Mouse (Mus musculus) C2C12 (cell line): Measurements from ENCODE around the gene Coro1b. TPM values are rescaled to one million over a fixed set of nuclear protein-coding genes. Genes with fewer than 3 reads are reported as not detected.

Experiments
- H3K27me3 ChIP-seq: one replicate; pipeline ENCODE4 v1.6.1; 2011; ENCODE audit not compliant: control insufficient read depth, insufficient read depth, insufficient read length
- H3K36me3 ChIP-seq: one replicate; pipeline ENCODE4 v1.6.1; 2011; ENCODE audit not compliant: control insufficient read depth, insufficient read depth
- H3K4me3 ChIP-seq: one replicate; pipeline ENCODE4 v1.5.1; 2011; ENCODE audit warnings: mild to moderate bottlenecking, control low read depth; ENCODE audit not compliant: poor library complexity, insufficient read depth, severe bottlenecking
- H3K79me2 ChIP-seq: one replicate; pipeline ENCODE4 v1.6.1; 2011; ENCODE audit not compliant: control insufficient read depth, insufficient read depth
- H3K79me3 ChIP-seq: one replicate; pipeline ENCODE4 v1.6.1; 2011; ENCODE audit warnings: low read depth, control low read depth
- H3ac ChIP-seq: one replicate; pipeline ENCODE3; 2011; ENCODE audit warnings: low read depth; ENCODE audit not compliant: control insufficient read depth, insufficient read length
- CEBPB ChIP-seq: IDR thresholded peaks from one replicate; pipeline ENCODE4 v1.6.1; 2011; ENCODE audit warnings: low read depth, mild to moderate bottlenecking, control low read depth, moderate library complexity
- CTCF ChIP-seq: IDR thresholded peaks from one replicate; pipeline ENCODE4 v1.5.1; 2011; ENCODE audit not compliant: control insufficient read depth, insufficient read depth, insufficient read length
- FOSL1 ChIP-seq: IDR thresholded peaks from one replicate; pipeline ENCODE4 v1.8.0; 2011; ENCODE audit warnings: mild to moderate bottlenecking, low read length; ENCODE audit not compliant: poor library complexity, insufficient read depth, severe bottlenecking
- MAX ChIP-seq: IDR thresholded peaks from one replicate; pipeline ENCODE4 v1.6.1; 2011; ENCODE audit warnings: mild to moderate bottlenecking, control low read depth
- MYOD1 ChIP-seq: IDR thresholded peaks from one replicate; pipeline ENCODE4 v1.6.1; 2011; ENCODE audit warnings: low read depth; ENCODE audit not compliant: control insufficient read depth, insufficient read length
- MYOG ChIP-seq: IDR thresholded peaks from one replicate; pipeline ENCODE4 v1.6.1; 2011; ENCODE audit not compliant: control insufficient read depth, insufficient read length; ENCODE audit errors: extremely low read depth
- USF1 ChIP-seq: IDR thresholded peaks from one replicate; pipeline ENCODE4 v1.6.1; 2011; ENCODE audit warnings: low read depth, mild to moderate bottlenecking, control low read depth, moderate library complexity
- polyA plus RNA-seq: library from polyadenylated mRNA; unstranded; fragments of >200 nt; fragmentation: generic; extraction: Trizol; gene quantifications from one replicate; pipeline ENCODE4 v1.2.1, GENCODE M21; 2012; ENCODE audit warnings: missing spikeins

Gene Coro1b
- polyA plus RNA-seq, 1 experiment = 257 TPM

DNA sequence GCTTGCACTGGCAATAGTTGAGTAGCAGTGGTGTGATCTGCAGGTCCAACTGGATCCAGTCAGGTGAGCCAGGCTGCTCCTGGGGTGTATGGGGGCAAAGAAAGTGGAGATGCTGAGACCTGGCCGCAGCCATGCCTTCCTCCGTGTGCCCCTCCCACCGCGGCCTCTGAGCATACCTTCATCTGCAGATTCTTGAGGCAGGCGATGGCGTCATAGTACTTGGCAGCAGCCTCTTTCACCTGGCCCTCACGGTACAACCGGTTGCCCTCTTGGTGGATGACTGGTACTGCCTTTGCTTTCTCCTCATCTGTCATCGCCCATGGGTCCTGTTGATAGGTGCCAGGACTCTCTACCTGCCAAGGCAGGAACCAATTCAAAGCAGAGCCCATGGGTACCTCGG lies 33.3 kb upstream of the Coro1b start:
- H3K36me3 ChIP-seq = peaks cover 64% of the 10 kb centered on the region
- TF ChIP-seq MAX = no peak
- TF ChIP-seq FOSL1 = no peak
- no peak for TF ChIP-seq CEBPB
- no peak for TF ChIP-seq MYOD1
- TF ChIP-seq MYOG = no peak
- TF ChIP-seq USF1 = no peak
- no peak for TF ChIP-seq CTCF
- H3K79me3 ChIP-seq = peaks cover 4% of the 10 kb centered on the region
- H3K27me3 ChIP-seq = no peaks in the 10 kb centered on the region
- no peak overlapping the region for H3K4me3 ChIP-seq
- peaks cover 28% of the 10 kb centered on the region for H3K79me2 ChIP-seq
- H3ac ChIP-seq = no peak overlapping the region

DNA sequence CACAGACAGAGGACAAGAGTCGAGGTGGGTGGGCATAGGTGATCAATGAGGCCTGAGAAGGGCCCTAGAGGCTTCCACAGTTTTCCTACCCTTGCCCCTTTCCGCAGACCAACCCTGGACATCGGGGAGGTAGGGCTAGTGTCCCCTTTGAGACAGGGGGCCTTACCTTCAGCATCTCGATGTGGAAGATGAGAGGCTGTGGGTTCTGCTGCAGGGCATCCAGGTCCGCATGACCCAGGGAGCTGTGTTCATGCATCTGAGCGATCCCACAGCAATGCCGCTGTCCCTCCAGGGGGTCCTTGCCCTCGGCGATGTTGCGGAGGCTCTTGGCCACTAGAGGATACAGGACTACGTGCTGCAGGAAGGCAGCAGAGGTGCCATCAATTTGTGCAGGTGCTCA lies 32.6 kb upstream of the Coro1b start:
- Histone ChIP-seq H3K36me3 (peaks cover 60% of the 10 kb centered on the region), H3K79me2 (peaks cover 34% of the 10 kb centered on the region), H3K79me3 (peaks cover 9% of the 10 kb centered on the region)

DNA sequence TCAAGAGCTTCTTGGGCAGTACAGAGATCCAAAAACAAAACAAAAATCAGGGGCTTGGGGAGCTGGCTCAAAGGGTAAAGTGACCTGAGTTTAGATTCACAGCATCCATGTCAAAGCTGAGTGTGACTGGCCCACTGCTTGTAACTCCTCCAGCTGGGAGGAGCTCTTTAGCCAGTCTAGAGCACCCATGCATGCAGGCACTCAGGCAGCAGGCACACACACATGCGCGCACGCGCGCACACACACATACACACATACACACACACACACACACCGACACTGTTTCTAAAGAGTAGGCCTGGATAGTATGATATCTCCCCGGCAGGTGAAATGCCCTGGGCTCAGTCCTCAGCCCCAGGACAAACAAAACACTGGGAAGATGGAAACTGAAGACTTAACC lies 31.4 kb upstream of the Coro1b start:
- Histone ChIP-seq H3K36me3 (peaks cover 49% of the 10 kb centered on the region), H3ac (no peak overlapping the region), H3K79me2 (peaks cover 38% of the 10 kb centered on the region), H3K4me3 (no peak overlapping the region), H3K27me3 (no peaks in the 10 kb centered on the region), H3K79me3 (peaks cover 10% of the 10 kb centered on the region)
- TF ChIP-seq MAX = no peak
- TF ChIP-seq MYOG = no peak
- TF ChIP-seq CTCF = no peak

More for the DNA sequence above, 32.6 kb upstream of the Coro1b start:
- H3K27me3 ChIP-seq = no peaks in the 10 kb centered on the region
- no peak overlapping the region for H3ac ChIP-seq
- H3K4me3 ChIP-seq = no peak overlapping the region
- TF ChIP-seq CEBPB (no peak), CTCF (no peak), MAX (no peak), MYOD1 (no peak), MYOG (no peak), FOSL1 (no peak), USF1 (no peak)

DNA sequence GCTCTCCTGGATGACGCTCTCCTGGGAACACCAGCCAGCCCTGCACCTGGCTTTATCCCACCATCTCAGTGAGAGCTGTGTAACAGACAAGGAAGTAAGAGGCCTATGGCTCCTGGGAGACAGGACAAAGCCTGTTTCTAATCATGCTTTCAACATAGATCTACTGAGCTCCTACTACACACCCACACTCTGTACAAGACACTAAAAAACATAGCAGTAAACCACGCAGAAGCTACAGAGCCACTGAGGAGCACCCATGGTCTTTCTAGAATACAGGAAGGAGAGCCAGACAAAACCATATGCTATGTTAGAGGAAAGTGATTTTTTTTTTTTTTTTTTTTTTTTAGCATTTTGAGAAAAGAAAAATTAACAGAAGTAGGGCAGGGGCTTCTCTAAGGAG lies 30.1 kb upstream of the Coro1b start:
- no peaks in the 10 kb centered on the region for H3K27me3 ChIP-seq
- peaks cover 10% of the 10 kb centered on the region for H3K79me3 ChIP-seq
- peaks cover 38% of the 10 kb centered on the region for H3K79me2 ChIP-seq
- H3ac ChIP-seq = no peak overlapping the region
- no peak for TF ChIP-seq FOSL1
- no peak for TF ChIP-seq CEBPB
- no peak for TF ChIP-seq MYOG
- TF ChIP-seq MAX = no peak
- no peak for TF ChIP-seq CTCF
- H3K4me3 ChIP-seq = no peak overlapping the region
- H3K36me3 ChIP-seq = peaks cover 39% of the 10 kb centered on the region

DNA sequence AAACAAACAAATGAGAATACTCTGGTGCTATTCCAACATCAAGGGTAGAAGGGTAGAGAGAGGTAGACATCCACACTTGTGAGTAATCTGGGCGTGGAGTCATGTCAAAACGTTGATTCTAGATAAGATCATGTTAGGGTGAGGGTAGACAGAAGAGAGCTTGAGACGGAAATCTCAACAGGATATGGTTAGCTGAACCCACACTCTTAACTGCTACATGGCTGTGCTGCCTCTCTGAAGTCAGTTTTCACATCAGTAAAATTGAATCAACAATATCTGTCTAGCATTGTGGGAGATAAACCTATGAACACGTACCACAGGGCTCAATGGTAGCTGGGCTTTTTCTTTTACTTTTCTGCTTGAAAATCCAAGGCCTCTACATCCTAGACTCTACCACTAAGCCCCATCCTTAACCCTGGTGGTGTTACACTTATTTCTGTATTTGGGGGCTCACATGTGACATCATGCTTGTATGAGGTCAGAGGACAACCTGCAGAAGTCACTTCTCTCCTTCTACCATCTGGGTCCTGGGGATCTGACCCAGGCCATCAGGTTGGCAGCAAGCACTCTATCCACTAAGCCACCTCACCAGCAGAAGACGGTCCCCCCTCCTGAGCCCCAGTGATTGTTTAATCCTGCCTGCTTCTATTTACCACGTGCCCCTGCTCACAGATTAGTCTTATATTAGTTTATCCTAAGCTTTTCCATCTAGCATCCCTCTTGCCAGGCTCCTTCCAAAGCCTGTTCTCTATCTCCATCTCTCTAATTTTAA lies 28.5 kb upstream of the Coro1b start:
- Histone ChIP-seq H3K27me3 (no peaks in the 10 kb centered on the region), H3K79me3 (peaks cover 10% of the 10 kb centered on the region), H3K4me3 (no peak overlapping the region), H3K36me3 (peaks cover 23% of the 10 kb centered on the region), H3K79me2 (peaks cover 38% of the 10 kb centered on the region), H3ac (no peak overlapping the region)
- no peak for TF ChIP-seq MAX
- no peak for TF ChIP-seq MYOG
- no peak for TF ChIP-seq USF1
- TF ChIP-seq MYOD1 = no peak
- no peak for TF ChIP-seq CTCF
- TF ChIP-seq CEBPB = no peak
- TF ChIP-seq FOSL1 = no peak

DNA sequence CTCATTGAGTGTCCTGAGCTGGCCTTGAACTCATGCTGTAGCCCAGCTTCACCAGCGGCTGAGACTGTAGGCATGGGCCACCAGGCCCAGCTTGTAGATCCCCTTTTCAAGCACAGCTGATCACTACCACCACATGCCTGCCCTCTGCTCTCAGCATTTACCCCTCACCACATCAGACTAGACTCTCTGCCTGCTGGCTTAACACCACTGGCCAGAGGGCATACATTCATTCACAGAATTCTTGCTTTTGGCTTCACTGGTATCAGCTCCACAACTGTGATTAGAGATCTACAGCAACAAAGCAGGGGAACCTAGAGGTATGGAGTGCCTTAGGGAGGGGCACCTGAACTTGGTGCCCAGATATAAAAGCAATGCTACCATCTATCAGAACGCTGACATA lies 27.9 kb upstream of the Coro1b start:
- Histone ChIP-seq H3K36me3 (peaks cover 17% of the 10 kb centered on the region), H3K27me3 (no peaks in the 10 kb centered on the region), H3K79me2 (peaks cover 38% of the 10 kb centered on the region), H3ac (no peak overlapping the region), H3K4me3 (no peak overlapping the region), H3K79me3 (peaks cover 10% of the 10 kb centered on the region)
- no peak for TF ChIP-seq MYOG
- no peak for TF ChIP-seq USF1
- TF ChIP-seq FOSL1 = no peak
- no peak for TF ChIP-seq CTCF
- TF ChIP-seq MYOD1 = no peak
